Mouse (Mus musculus): ENCODE results near the gene A930018P22Rik. TPM values are rescaled to one million over a fixed set of nuclear protein-coding genes. Genes with fewer than 3 reads are reported as not detected.
A peak's percentile ranks its signal among the peaks of the same experiment; 100 is the strongest.

Gene A930018P22Rik
- total RNA-seq, 1 experiment, result not detected

- Histone ChIP-seq H3K9ac (ENCODE audit: insufficient read depth, low read depth, low read length, poor library complexity, severe bottlenecking) (no peak overlapping the region), H3K4me1 (ENCODE audit: control insufficient read depth in 2 of 2, insufficient read depth in 2 of 2, low read length in 2 of 2, poor library complexity in 1 of 2) (peaks cover 0 to 3% of the 10 kb centered on the region in 2 experiments; a peak in 1 of 4 replicates), H3K36me3 (ENCODE audit: control insufficient read depth, insufficient read depth, low read length, poor library complexity, severe bottlenecking) (no peaks in the 10 kb centered on the region), H3K4me3 (ENCODE audit: insufficient read depth in 1 of 2, low read depth in 1 of 2, low read length in 2 of 2, poor library complexity in 1 of 2, severe bottlenecking in 1 of 2) (no peak overlapping the region), H3K9me3 (ENCODE audit: control insufficient read depth, insufficient read depth, low read depth, low read length) (no peaks in the 10 kb centered on the region), H3K27ac (ENCODE audit: insufficient read depth, low read depth, low read length, poor library complexity, severe bottlenecking) (no peak overlapping the region)
- in situ Hi-C loops (cut with MboI; ENCODE audit: low sequenced_read_pairs in 2 of 2, unreplicated experiment in 2 of 2), result no loop called here
- TF ChIP-seq MAFK (IDR thresholded peaks at IDR 0.05; ENCODE audit: insufficient read depth, low read depth, low read length) (no peak), ZC3H11A (IDR thresholded peaks at IDR 0.05; ENCODE audit: borderline replicate concordance, low read depth, low read length) (no peak), ZNF384 (IDR thresholded peaks at IDR 0.05; ENCODE audit: low read depth, low read length) (no peak), HCFC1 (IDR thresholded peaks at IDR 0.05; ENCODE audit: borderline replicate concordance, insufficient read depth, low read length) (no peak), CHD2 (IDR thresholded peaks at IDR 0.05; ENCODE audit: low read depth, low read length) (no peak)
- no peak for DNase-seq (ENCODE audit: low read depth, low spot score)
These were observed 50.3 kb downstream of the A930018P22Rik start for GRCm38 (mm10) chr2:104172695-104173348.

- peak; percentile 11 for DNase-seq (ENCODE audit: low read depth, low spot score)
- no peak overlapping the region for H3K4me3 ChIP-seq (ENCODE audit: insufficient read depth in 1 of 2, low read depth in 1 of 2, low read length in 2 of 2, poor library complexity in 1 of 2, severe bottlenecking in 1 of 2)
- in situ Hi-C loops (cut with MboI; ENCODE audit: low sequenced_read_pairs in 2 of 2, unreplicated experiment in 2 of 2), result no loop called here
- peaks cover 0 to 3% of the 10 kb centered on the region in 2 experiments; a peak in 1 of 4 replicates for H3K4me1 ChIP-seq (ENCODE audit: control insufficient read depth in 2 of 2, insufficient read depth in 2 of 2, low read length in 2 of 2, poor library complexity in 1 of 2)
- H3K9me3 ChIP-seq (ENCODE audit: control insufficient read depth, insufficient read depth, low read depth, low read length), result no peaks in the 10 kb centered on the region
- H3K27ac ChIP-seq (ENCODE audit: insufficient read depth, low read depth, low read length, poor library complexity, severe bottlenecking), result no peak overlapping the region
- H3K36me3 ChIP-seq (ENCODE audit: control insufficient read depth, insufficient read depth, low read length, poor library complexity, severe bottlenecking), result no peaks in the 10 kb centered on the region
- TF ChIP-seq MAFK (IDR thresholded peaks at IDR 0.05; ENCODE audit: insufficient read depth, low read depth, low read length) (no peak), CHD2 (IDR thresholded peaks at IDR 0.05; ENCODE audit: low read depth, low read length) (no peak), ZNF384 (IDR thresholded peaks at IDR 0.05; ENCODE audit: low read depth, low read length) (no peak), HCFC1 (IDR thresholded peaks at IDR 0.05; ENCODE audit: borderline replicate concordance, insufficient read depth, low read length) (no peak), ZC3H11A (IDR thresholded peaks at IDR 0.05; ENCODE audit: borderline replicate concordance, low read depth, low read length) (no peak; the same call in 1 of the 2 replicates)
- H3K9ac ChIP-seq (ENCODE audit: insufficient read depth, low read depth, low read length, poor library complexity, severe bottlenecking), result no peak overlapping the region
These were observed 50.9 kb downstream of the A930018P22Rik start for GRCm38 (mm10) chr2:104173431-104173830.

Other genes with a start within 250 kb of the A930018P22Rik start
- 0.76 and 1.4 TPM in 2 replicates for gene Lmo2, start 164.8 kb upstream of the A930018P22Rik start, total RNA-seq (2012; rRNA removed)
- 13.6 and 13.9 TPM in 2 replicates for gene Fbxo3, start 95.0 kb upstream of the A930018P22Rik start, total RNA-seq (2012; rRNA removed)
- 0.54 and 1.4 TPM in 2 replicates for gene 4931422A03Rik, start 94.4 kb upstream of the A930018P22Rik start, total RNA-seq (2012; rRNA removed)
- gene Gm10912, start 56.9 kb upstream of the A930018P22Rik start, total RNA-seq (2012; rRNA removed), result not detected in 2 replicates
- gene Gm10799, start 54.2 kb upstream of the A930018P22Rik start, total RNA-seq (2012; rRNA removed), result not detected in 2 replicates
- 2.4 and 3.5 TPM in 2 replicates for gene Cd59b, start 52.9 kb upstream of the A930018P22Rik start, total RNA-seq (2012; rRNA removed)
- 6.4 and 7.3 TPM in 2 replicates for gene Cd59a, start 27.0 kb upstream of the A930018P22Rik start, total RNA-seq (2012; rRNA removed)